Mouse (Mus musculus) cerebellum, postnatal 4 days (tissue): ENCODE results near the gene Adam22.
"Not testable (repeated sequence)": the region's sequence is repeated elsewhere in the genome, so short reads cannot be mapped to it uniquely, and the experiment has no call there.

Source experiments
- DNase-seq, 2 experiments: peaks; one replicate each; pipeline ENCODE4 v3.0.0; 2022; ENCODE audit warnings: low spot score in 2 of 2, mixed read lengths in 1 of 2

Adam22 gene

GRCm38 (mm10) chr5:8326671-8327070, 41.3 kb downstream of the Adam22 start:
- DNase-seq, result no peak

- DNase-seq, result no peak
Measured at GRCm38 (mm10) chr5:8312324-8312723, 55.6 kb downstream of the Adam22 start.

- no peak for DNase-seq
Measured at GRCm38 (mm10) chr5:8310907-8311306, 57.1 kb downstream of the Adam22 start.

- no peak for DNase-seq
Measured at GRCm38 (mm10) chr5:8297719-8298419, 70.1 kb downstream of the Adam22 start.

- no peak for DNase-seq
Measured at GRCm38 (mm10) chr5:8293287-8293686, 74.7 kb downstream of the Adam22 start.

GRCm38 (mm10) chr5:8291496-8291895, 76.5 kb downstream of the Adam22 start:
- DNase-seq, result no peak

- no peak for DNase-seq
Measured at GRCm38 (mm10) chr5:8289678-8290614, 78.0 kb downstream of the Adam22 start.

- DNase-seq, result no peak
Measured at GRCm38 (mm10) chr5:8284123-8284522, 83.8 kb downstream of the Adam22 start.

GRCm38 (mm10) chr5:8276141-8276540, 91.8 kb downstream of the Adam22 start:
- DNase-seq, result no peak

GRCm38 (mm10) chr5:8257366-8257765, 110.6 kb downstream of the Adam22 start:
- no peak for DNase-seq

GRCm38 (mm10) chr5:8256487-8256886, 111.5 kb downstream of the Adam22 start:
- no peak for DNase-seq

- no peak for DNase-seq
Measured at GRCm38 (mm10) chr5:8244696-8245095, 123.3 kb downstream of the Adam22 start.

- DNase-seq, result no peak
Measured at GRCm38 (mm10) chr5:8243064-8243615, 124.8 kb downstream of the Adam22 start.

GRCm38 (mm10) chr5:8242660-8243059, 125.3 kb downstream of the Adam22 start:
- DNase-seq, result no peak

- DNase-seq, result no peak
Measured at GRCm38 (mm10) chr5:8227073-8227472, 140.9 kb downstream of the Adam22 start.

GRCm38 (mm10) chr5:8224321-8224705, 143.6 kb downstream of the Adam22 start:
- no peak for DNase-seq

- no peak for DNase-seq
Measured at GRCm38 (mm10) chr5:8223597-8224320, 144.2 kb downstream of the Adam22 start.

- DNase-seq, result no peak
Measured at GRCm38 (mm10) chr5:8221630-8222029, 146.3 kb downstream of the Adam22 start.

GRCm38 (mm10) chr5:8215841-8216240, 152.1 kb downstream of the Adam22 start:
- no peak for DNase-seq

GRCm38 (mm10) chr5:8184992-8185391, 183.0 kb downstream of the Adam22 start:
- DNase-seq, result not testable (repeated sequence)

GRCm38 (mm10) chr5:8180646-8181045, 187.3 kb downstream of the Adam22 start:
- DNase-seq, result no peak

GRCm38 (mm10) chr5:8178111-8178510, 189.8 kb downstream of the Adam22 start:
- no peak for DNase-seq
